Mouse (Mus musculus) cerebellum, adult 2 months (tissue): ENCODE data around the gene Commd3. TPM values are rescaled to one million over a fixed set of nuclear protein-coding genes. Genes with fewer than 3 reads are reported as not detected.

Experiments used
- DNase-seq, 2 experiments: peaks; one replicate each; pipeline ENCODE4 v3.0.0; 2021
- H3K27ac ChIP-seq: fragments of 200-500 bp; 2 replicates; pipeline ENCODE4 v1.5.1; 2012; ENCODE audit warnings: low read length, control low read depth, inconsistent platforms; ENCODE audit not compliant: insufficient read depth
- H3K27me3 ChIP-seq: fragments of 200-500 bp; 2 replicates; pipeline ENCODE4 v1.6.1; 2012; ENCODE audit warnings: inconsistent platforms, mild to moderate bottlenecking, low read length, moderate library complexity; ENCODE audit not compliant: control insufficient read depth, insufficient read depth
- H3K4me1 ChIP-seq: fragments of 200-500 bp; 2 replicates; pipeline ENCODE4 v1.6.1; 2011; ENCODE audit warnings: low read length; ENCODE audit not compliant: control insufficient read depth, insufficient read depth
- H3K4me3 ChIP-seq: fragments of 200-500 bp; replicated peaks from 2 replicates; pipeline ENCODE3; 2011; ENCODE audit warnings: mild to moderate bottlenecking, low read depth, low read length, control low read depth; ENCODE audit not compliant: insufficient read depth
- CTCF ChIP-seq: fragments of 200-500 bp; IDR thresholded peaks from 2 replicates; pipeline ENCODE4 v1.5.1; 2011; ENCODE audit warnings: low read depth, mild to moderate bottlenecking, control low read depth, low read length, moderate library complexity, borderline replicate concordance; ENCODE audit not compliant: insufficient read depth
- POLR2A ChIP-seq: fragments of 200-500 bp; IDR thresholded peaks from 2 replicates; pipeline ENCODE4 v1.6.1; 2011; ENCODE audit warnings: low read length, control low read depth, borderline replicate concordance; ENCODE audit not compliant: insufficient read depth
- WGBS: fragments of 180-500 bp; shearing (Covaris S2); methylation state at CpG from one replicate; pipeline ENCODE4 v1.1.7; 2018; 5-methylcytosine and 5-hydroxymethylcytosine counted together
- polyA plus RNA-seq: library from polyadenylated mRNA; depleted of rRNA; stranded (reverse); fragments of >200 nt; gene quantifications from 2 replicates; pipeline ENCODE4 v1.2.3, GENCODE M21; 2012; rRNA removed

The Commd3 gene
- polyA plus RNA-seq, 1 experiment: 124 TPM

DNA sequence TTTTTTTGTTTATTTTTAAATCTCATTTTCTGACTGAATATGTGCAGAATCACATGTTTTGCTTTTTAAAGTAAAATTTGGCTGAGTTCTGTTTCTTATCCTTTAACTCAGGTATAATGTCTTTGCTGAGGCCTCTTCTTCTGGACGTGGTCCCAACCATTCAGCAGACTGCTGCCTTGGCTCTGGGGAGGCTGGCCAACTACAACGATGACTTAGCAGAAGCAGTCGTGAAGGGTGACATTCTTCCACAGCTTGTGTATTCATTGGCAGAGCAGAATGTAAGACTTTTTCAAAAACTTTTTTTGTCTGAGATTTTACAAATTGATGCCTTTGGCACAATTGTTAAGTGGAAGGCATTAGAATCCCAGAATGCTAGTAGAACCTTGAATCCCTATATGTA, 38.2 kb downstream of the Commd3 start:
- Histone ChIP-seq H3K27ac (no peak overlapping the region), H3K27me3 (no peaks in the 10 kb centered on the region), H3K4me1 (no peaks in the 10 kb centered on the region), H3K4me3 (no peak overlapping the region)
- TF ChIP-seq POLR2A (no peak), CTCF (no peak)
- 34% methylated on average over 3 of the region's 3 CpGs for WGBS
- DNase-seq: no peak

DNA sequence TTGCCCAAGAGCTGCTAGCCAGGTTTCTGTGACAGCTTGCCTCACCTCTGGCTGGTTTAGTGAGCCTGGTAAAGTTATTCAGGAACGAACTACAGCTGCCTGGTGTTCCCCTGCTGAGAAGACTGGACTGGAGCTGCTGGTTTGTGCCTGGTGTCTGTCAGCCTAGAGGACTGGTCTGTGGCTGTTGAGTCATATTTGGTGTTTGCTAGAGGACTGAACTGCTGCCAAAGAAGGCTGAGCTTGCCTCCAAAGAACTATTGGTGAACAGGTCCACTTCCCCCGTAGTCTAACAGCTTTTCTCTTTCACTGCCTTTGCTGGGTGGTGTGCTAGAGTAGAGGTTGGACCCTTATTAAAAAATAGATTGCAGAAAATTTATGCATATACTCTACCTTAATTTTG, 40.9 kb downstream of the Commd3 start:
- no peak overlapping the region for H3K27ac ChIP-seq
- TF ChIP-seq POLR2A: no peak
- TF ChIP-seq CTCF: no peak
- no peaks in the 10 kb centered on the region for H3K4me1 ChIP-seq
- WGBS: 40% methylated on average over 2 of the region's 2 CpGs
- H3K4me3 ChIP-seq: no peak overlapping the region
- no peaks in the 10 kb centered on the region for H3K27me3 ChIP-seq
- no peak for DNase-seq

DNA sequence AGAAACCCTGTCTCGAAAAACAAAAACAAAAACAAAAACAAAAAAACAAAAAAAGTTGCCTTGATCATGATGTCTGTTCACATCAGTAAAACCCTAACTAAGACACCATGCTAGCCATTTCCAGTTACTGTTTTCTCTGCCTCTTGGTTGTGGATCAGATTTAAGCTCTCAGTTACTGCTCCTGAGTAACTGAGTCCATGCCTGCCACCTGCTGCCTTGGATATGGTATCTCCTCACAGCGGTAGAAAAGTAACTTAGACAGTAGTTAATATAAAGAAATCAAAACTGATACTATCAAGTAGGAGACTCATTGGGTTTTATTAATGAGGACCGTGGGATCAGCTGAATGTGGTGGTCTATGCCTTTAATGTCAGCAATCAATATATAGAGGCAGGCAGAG, 42.2 kb downstream of the Commd3 start:
- H3K4me1 ChIP-seq: no peaks in the 10 kb centered on the region
- no peaks in the 10 kb centered on the region for H3K27me3 ChIP-seq
- TF ChIP-seq CTCF: no peak
- no peak for DNase-seq
- 76% methylated on average over 3 of the region's 3 CpGs for WGBS
- H3K27ac ChIP-seq: no peak overlapping the region
- no peak overlapping the region for H3K4me3 ChIP-seq

DNA sequence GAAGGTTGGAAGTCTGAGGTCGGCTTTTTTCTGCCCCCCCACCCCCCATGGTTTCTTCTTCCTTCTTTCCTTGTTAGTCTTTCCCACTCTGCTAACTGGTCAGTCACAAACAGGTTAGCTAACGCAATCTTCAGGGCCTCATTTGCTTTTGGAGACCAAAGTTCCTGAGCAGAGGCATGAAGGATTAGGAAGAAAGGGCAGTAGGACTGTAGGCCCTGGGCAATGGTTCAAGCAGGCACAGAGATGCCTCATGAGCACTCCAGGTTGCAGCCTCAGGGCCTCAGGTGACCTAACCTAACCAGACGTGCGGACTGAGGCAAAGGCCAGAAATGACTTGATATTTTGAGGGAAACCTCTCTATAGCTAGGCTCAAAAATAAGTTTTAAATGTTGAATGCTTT, 46.3 kb downstream of the Commd3 start:
- TF ChIP-seq CTCF (no peak), POLR2A (no peak)
- Histone ChIP-seq H3K4me3 (no peak overlapping the region), H3K27me3 (no peaks in the 10 kb centered on the region), H3K27ac (no peak overlapping the region), H3K4me1 (no peaks in the 10 kb centered on the region)
- no peak for DNase-seq
- WGBS: 90% methylated on average over 4 of the region's 4 CpGs

DNA sequence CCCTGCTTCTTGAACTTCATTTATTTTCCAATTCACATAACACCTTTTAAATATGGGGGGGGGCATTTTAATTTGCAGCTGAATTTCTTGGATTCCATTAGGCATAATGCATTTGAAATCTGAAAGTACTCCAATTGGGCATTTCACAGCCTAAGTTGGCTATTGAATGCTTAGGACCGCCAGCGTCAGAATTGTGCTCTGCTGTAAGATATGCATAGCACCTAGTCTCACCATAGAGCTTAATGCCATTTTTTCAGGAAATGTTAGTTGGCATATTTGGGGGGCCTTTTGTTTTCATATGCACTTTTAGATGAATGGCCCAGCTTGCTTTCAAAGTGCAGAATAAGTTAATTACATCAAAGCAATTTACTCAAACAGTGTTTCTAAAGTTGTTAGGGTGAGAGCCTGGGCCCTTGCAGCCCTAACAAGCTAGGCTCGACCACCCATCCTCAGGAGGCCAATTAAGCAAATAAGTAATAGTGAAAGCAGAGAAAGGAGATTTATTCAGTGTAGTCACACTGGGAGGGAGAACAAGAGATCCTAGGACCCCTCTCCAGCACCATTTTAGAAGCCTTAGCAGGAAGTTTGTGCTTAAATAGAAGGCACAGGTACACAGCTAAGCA, 50.1 kb downstream of the Commd3 start:
- Histone ChIP-seq H3K4me1 (no peaks in the 10 kb centered on the region), H3K27me3 (no peaks in the 10 kb centered on the region), H3K27ac (no peak overlapping the region), H3K4me3 (no peak overlapping the region)
- WGBS: 69% methylated on average over 3 of the region's 3 CpGs
- no peak for DNase-seq
- TF ChIP-seq POLR2A (no peak), CTCF (no peak)

DNA sequence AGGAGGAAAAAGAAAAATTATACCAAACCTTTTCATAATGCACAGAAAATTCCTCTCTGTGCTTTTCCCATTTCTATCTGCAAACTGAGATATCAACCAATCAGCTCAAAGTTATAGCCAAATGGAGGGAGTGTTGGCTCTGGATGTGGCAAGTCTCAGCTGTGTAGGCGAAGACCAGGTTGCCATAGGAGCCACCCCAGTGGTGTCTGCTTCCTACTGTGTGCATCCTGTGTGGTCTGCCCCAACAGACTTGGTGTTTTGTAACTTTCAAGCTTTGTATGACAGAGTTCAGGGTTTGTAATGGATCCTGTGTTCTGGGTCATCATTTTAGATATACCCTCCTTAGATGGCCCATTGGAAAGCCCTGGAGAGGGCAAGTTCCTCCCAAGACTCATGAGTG, 52.3 kb downstream of the Commd3 start:
- WGBS: 89% methylated on average over 1 of the region's 1 CpGs
- Histone ChIP-seq H3K4me1 (no peaks in the 10 kb centered on the region), H3K27ac (no peak overlapping the region), H3K4me3 (no peak overlapping the region), H3K27me3 (no peaks in the 10 kb centered on the region)
- no peak for DNase-seq
- no peak for TF ChIP-seq POLR2A
- TF ChIP-seq CTCF: no peak

Other genes starting within 250 kb of the Commd3 start
- 36.2 and 46.9 TPM in 2 replicates for gene Bmi1, start 4.6 kb downstream of the Commd3 start, polyA plus RNA-seq
- gene Spag6, start 21.6 kb downstream of the Commd3 start, polyA plus RNA-seq: 2.5 and 3.3 TPM in 2 replicates